Mouse (Mus musculus): Measurements from ENCODE around the gene Emd.
"Not testable (repeated sequence)": the region's sequence is repeated elsewhere in the genome, so short reads cannot be mapped to it uniquely, and the experiment has no call there.

Emd gene

DNA sequence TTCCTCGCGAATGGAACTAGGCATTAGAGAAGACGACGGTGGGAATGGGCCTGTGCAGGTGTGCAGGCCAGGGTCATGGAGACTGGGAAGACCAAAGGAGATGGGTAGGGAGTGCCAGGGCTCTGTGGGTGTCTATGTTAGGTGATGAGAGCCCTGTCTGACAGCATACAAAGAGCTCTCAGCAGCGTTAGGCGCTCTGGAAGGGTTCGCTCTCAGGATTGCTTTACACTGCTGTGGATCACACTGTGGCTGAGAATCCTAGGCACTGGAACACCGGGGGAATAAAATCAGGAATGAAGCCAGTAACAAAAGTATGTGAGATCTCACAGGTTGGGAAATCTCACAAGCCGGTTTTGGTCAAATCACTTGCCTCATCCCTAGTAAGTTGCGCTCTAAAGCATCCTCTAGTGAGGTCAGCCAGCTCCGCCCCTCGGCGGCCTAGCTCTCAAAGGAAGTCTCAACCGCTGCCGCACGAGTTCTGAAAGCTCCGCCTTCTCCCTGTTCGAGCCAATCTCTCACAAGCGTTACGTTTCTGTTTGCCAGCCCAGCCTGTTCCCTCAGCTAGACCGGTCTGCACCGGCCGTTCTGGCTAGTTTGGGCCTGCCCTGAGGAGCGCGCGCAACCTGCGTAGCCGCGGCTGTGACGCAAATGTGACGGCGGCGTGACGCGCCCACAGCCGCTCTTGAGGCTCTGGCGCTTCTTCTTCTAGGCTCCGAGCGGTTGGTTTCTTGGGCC is at the start of gene Emd:
Emd (plus strand) TSS at position 535 of the 735 bp plus-strand sequence.
- DNase-seq (ENCODE audit: low spot score in 2 of 2): peak; percentile 61 to 77

DNA sequence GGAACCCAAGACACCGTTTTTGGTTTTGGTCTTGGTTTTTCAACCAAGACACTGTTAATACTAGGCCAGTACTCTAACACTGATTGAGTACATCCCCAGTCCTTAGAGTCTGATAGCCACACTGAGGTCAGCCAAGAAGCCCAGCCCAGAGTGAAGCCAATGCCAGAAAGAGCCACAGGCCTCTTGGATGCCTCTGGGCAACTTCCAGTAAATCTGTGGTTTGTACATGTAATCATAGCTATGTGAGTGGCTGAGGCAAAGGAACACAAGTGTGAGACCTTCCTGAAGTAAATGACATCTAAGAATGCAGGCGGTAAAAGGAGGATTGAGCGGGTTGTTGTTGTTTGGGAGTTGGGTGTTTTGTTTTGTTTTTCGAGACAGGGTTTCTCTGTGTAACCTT is 36.0 kb upstream of the Emd start:
- DNase-seq (ENCODE audit: low spot score in 2 of 2): no peak

DNA sequence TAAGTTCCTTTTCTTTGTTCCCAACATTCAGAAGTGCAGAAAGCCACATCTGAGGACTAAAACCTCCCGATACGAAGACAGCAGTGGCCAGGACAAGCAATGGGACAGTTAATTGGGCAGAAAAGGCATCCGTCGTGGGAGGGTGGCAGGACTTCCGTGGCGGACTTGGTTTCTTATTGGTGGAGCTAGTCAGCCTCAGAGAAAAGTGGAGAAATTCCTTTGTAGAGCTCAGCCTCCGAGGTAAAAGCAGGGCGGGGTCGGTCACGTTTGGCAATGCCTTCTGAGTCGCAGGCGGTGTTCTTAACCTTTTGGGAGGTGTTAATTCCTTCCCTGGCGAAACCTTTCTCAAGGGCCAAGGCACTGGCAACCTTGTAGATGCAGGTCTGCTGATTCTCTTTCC is 35.0 kb upstream of the Emd start:
- DNase-seq (ENCODE audit: low spot score in 2 of 2): no peak

DNA sequence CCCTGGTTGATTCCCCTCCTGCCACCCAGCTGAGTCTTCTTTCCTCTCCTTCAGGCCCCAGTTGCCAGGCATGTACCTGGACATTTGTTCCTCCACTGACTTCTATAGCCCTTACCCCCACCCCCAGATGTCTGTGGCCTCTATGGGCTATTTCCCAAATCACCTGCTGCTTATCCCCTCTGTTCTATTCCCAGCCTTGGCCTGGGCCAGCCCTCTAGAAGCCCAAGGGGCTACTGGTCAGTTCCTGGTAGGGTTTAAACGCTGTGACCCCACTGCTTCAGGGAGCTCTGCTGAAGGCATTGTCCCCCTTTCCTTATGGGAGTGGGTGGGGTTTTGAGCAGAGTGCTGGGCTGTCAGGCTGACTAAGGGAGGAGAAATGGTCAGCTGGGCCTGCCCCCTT is 34.4 kb upstream of the Emd start:
- not testable (repeated sequence) for DNase-seq (ENCODE audit: low spot score in 2 of 2)

DNA sequence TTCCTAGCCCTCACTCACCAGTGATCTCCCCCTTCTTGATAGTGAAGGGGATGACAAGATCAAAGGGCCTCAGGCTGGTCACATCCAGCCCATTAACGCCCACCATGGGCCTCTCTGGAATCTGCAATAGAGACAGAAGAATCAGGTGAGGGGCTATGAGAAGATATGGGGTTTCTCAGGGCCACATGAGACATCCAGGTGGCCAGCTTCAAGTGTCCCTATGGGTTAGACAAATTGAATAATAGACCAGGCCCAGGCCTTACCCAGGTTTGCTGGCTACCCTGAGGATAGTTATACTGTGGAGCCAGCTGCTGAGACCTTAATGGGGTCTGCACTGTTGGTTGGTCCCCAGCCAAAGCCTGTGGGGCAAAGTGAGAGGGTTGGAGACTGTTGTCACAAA is 24.4 kb upstream of the Emd start:
- no peak for DNase-seq (ENCODE audit: low spot score in 2 of 2)

DNA sequence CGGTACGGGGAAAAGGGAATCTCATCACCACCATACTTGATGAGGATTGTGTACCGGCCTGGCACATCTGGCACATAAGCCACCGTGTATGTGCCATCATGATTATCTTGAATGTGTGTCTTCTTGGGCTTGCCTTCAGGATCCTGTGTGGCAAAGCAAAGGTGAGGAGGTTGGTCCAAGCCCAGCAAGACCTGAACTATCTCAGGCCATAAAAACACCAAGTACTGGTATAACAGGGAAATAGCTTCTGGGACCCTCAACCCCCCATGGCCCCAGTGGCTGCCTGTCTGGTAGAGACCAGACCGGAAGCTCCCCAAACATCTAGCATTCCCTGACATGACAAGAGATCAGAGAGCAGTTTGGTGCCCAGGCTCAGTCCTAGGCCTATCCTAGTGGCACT is 21.3 kb upstream of the Emd start:
- no peak for DNase-seq (ENCODE audit: low spot score in 2 of 2)

DNA sequence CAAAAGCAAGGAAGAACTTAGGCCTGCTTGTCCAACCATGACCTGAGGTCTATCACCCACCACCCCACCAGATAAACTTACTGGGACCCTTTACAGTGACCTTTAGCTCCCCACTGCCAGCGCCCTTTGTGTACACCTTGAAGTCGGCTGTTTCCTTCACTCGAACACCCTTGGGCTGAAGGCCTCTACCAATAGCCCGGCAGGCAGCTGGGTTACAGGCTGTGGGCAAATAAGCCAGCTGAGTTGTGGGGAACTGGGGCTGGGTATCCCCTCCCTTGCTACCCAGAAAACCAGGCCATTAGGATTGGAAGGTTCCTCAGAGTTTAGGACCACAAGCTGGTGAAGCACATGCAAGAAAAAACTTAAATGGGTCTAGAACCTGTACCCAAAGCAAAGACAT is 14.2 kb upstream of the Emd start:
- no peak for DNase-seq (ENCODE audit: low spot score in 2 of 2)

DNA sequence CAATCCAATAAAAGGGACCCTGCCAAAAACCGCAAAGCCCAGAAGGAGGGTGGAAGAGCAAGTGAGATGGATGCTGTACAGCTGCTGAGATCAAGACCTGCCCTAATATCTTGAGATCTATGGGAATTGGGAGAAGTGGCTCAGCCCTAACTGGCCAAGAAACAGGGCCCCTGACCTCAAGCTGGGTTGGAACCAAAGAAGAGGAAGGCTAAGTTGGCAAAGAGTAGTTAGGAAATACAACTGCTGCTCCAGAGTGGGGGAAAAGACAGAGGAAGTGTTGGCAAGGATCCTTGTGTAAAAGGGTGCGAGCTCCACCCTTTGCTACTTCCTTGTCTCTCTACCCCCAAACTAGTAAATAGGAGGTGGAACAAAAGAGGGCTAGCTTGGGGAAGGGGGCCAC is 11.1 kb upstream of the Emd start:
- no peak for DNase-seq (ENCODE audit: low spot score in 2 of 2)

DNA sequence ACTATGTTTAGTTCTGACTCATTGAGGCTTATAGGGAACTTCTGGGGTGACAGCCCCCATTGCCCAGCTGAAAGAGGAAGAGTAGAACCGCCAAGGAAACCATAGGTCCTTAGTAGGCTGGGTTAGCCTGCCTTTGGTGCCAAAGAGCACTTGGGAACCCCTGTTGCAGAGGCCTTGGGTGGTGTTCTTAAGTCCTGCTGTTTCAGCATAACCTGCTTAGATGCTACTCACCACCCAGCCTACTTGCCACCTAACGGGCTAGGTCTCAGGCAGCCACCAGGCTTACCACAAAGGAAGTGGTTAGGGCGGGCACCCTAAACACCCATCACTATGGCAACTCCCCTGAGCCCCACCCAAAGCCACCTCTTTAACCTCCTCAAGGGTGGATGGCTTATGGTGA is 10.7 kb upstream of the Emd start:
- peak; percentile 73 to 80 for DNase-seq (ENCODE audit: low spot score in 2 of 2)

DNA sequence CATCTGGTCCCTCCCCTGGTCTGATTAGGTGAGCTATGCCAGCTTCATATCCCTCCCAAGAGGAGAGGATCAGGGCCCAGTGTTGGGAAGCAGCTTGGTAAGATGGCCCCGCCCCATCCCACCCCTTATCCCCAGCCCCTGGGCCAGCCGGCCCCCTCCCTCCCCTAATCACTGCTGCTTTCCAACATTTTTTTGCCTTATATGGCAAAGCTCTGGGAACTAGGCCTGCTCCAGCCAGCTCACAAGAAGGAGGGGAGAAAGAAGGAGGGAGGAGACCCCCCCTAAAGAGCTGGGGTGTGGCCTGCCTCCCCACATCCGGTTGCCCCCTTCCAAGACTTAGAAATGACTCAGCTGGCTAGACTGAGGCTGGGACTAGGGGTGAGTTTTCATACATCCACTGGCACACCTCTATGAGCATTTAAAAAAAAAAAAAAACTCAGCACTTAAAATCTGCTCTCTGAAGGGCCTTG is 9.8 kb upstream of the Emd start:
- peak; percentile 55 to 57 for DNase-seq (ENCODE audit: low spot score in 2 of 2)

DNA sequence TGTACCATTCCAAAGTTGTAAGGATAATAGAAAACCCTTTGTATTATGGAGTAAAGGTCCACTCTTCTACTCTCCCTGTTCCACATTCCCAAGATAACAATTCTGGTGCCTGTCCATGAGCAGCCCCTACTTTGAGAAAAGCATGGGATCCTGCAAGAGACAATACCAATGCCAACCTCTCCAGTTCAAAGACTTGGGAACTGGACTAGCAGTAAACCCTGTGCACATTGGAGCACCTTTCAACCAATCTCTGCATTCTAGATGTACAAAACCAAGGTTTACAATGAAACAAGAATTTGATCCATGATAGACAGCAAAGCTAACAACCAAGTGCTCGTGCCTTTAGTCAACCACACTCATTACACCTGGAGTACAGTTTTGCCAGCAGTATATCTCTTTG is 9.4 kb upstream of the Emd start:
- no peak for DNase-seq (ENCODE audit: low spot score in 2 of 2)

DNA sequence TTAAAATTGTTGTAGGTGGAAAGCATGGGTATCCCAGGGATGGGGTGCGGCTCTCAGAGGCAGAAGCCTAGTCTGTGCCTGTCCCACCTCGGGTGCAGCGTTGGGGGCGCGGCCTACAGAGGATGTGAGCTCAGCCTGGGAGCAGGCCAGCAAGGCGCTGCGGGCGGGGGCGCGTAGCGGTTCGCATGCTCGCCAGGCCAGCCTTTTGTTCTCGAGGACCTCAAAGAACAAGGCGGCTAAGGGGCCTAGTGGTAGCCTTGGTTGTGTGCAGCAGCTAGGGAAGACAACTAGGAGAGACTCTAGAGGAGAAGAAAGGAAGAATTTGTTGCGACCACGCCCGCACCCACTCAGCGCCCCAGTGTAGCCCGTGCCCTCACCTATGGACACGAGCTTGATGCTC is 8.8 kb upstream of the Emd start:
- DNase-seq (ENCODE audit: low spot score in 2 of 2): peak; percentile 56 to 64

DNA sequence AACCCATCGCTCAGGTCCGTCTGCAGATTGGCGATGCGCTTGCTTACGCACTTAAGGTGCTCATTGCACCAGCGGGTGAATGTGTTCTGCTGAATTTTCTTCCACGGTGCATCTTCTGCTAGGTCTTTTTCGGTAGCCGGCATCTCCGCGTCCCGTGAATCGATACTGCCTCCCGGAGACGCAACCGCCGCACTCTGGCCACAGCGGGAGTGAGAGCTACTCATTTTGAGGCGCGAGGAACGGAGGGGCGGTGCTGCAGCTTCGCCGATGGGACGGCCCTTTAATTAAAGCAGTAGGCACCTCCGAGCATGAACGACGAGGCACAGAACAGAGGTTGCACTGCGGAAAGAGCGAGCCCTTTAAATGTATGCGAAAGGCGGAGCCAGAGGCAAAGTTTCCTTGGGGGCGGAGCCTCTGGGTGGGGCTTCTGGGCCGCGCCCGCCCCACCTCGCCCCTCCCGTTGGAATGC is 8.2 kb upstream of the Emd start:
- DNase-seq (ENCODE audit: low spot score in 2 of 2): peak; percentile 81 to 83

DNA sequence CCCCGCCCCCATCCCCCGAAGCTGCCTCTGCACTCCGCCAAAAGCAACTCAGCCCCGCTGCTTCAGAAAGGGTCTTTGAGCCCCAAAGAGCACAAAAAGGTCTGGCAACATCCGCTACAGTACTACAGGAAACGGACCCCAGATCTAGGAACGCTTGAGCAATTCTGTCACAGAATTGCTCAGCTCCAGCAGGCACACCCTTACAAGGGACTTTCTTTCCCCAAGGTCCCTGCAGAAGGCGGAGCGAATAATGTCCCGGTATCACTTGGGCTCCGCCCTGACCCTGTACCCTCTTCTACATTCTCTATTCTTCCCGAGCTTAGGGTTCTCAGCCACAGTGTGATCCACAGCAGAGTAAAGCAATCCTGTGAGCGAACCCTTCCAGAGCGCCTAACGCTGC is 7.8 kb upstream of the Emd start:
- no peak for DNase-seq (ENCODE audit: low spot score in 2 of 2)

DNA sequence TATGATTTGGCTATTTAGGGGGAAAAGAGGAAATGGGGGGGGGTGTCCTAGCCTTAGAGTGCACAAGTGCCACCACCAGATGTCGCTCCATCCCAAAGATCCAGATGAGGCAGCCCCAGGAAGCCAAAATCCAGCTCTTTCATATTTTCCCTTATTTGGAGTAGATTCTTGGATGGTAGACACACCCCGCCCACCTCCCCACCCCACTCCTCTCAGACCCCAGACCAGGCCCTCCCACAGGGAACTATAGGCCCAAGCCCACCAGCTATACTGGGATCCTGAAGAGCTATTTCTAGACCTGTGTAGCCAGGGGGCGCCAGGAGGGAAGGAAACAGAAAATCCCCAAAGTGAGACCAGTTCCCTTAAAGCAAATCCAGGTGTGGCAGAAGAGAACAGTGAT is 5.8 kb upstream of the Emd start:
- DNase-seq (ENCODE audit: low spot score in 2 of 2): peak; percentile 32 to 54

DNA sequence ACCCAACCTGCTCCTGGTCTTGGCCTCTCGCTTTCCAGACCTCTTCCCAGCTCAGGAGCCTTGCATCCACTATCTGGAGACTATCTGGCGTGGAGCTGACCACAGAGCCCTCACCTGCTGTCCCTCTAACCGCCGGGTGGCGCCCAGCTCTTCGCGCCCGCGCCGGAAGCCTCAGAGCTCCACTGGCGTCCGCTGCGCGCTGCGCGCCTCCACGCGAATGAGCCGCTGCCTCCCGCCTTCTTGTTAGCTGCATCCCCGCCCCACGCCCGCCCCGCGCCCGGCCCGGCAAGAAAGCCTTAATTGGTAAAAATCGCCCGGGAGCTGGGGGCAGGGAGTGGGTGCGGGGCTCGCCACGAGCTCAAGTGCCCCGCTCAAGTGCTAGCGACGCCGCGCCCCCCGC is 4.9 kb upstream of the Emd start, which contains the start of gene Flna:
Flna (minus strand) TSS at position 206 of the 400 bp plus-strand sequence.
- DNase-seq (ENCODE audit: low spot score in 2 of 2): peak; percentile 33 to 55

DNA sequence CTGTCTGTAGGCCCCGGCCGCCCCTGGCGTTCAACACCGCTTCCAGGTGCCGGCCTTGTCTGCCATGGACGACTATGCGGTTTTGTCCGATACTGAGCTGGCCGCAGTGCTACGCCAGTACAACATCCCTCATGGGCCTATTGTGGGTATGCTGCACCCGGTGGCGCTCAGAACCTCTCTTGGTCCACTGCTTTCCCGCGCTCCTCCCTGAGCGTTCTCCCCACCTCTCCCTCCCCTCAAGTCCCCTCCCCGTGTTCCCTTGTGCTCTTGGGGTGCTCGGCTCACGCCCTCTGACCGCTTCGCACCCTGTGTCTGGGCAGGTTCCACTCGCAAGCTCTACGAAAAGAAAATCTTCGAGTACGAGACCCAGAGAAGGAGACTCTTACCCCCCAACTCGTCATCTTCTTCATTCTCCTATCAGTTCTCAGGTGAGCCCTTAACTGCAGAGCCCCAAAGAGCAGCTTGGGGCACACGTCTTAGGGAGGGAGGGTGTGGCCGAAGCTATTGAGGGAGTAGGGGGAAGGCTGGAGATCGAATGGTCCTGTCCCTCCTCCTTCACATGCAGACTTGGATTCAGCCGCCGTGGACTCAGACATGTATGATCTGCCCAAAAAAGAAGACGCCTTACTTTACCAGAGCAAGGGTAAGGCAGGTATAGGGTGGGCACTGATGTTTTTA is 540 bp downstream of the Emd start:
- DNase-seq (ENCODE audit: low spot score in 2 of 2): no peak

DNA sequence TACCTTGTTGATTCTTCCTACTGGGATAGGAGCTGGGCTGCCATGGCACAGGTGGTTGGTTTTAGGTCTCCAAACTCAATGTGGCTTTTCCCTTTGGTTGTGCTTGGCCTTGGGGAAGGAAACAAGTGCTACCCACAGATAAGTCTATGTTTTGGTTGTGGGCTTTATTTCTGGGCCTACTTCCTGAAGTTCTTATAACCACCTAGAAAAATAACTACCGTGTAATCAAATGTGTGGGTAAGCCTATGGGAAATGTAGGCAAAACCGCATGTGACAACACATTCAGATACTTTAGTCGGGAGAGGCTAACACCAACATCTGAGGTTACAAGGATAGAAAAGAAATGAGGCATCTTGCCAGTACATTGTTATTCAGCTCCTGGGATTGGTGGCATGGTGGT is 3.3 kb downstream of the Emd start:
- DNase-seq (ENCODE audit: low spot score in 2 of 2): no peak

DNA sequence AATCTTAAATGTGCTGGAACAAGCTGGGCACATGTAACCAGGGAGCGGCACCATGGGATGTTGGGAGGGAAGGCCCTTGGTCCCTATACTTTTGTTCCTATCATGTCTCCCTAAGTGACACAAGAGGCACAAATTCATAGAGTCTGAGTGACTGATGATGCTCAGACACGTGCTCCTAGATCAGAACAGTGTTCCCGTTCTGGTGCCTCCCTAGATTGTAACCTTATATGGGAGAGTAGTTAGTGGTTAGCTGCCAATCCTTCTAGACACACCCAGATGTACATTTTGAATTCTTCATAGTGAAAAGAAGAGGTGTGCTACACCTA is 15.2 kb downstream of the Emd start:
- no peak for DNase-seq (ENCODE audit: low spot score in 2 of 2)

DNA sequence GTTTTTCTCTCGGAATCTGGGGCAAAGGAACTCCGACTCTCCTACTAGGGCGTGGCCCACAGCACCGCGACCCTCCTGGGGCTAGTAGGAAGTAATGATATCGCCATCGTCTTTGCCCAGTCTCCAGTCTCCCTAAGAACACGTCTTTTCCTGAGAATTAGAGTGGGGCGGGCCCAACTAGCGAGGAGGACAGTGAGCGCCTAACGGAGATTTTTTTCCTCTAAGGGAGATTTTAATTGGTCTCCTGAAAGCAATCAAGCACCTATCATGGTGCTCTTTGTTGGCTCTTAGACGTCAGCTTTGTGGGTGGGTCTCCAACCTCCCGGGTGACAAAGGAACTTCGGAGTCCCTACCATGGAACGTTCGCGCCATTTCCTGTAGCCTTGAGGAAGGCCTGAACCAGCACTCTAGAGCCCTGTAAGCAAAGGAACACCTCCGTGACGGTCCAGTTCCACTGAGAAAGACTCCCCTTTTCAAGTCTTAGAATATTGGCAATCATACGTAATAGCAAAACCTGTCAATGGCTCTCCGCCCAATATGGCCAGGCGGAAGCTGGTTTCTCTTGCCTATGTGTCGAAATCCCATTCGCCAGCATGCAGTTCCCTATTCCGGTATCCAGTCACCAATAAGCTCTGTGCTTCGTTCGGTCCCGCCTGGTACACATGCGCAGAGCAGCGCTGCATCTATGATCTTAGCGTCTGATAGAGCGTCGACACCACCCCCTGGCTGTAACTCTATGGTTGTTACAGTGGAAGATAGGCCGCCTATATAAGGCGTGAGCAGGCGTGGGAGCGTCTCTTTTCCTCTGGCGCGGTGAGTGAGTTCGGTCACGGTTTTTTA is 15.8 kb downstream of the Emd start, which contains the start of gene Rpl10:
Rpl10 (plus strand) TSS at position 751 of the 840 bp plus-strand sequence.
- DNase-seq (ENCODE audit: low spot score in 2 of 2): peak; percentile 83 to 91

DNA sequence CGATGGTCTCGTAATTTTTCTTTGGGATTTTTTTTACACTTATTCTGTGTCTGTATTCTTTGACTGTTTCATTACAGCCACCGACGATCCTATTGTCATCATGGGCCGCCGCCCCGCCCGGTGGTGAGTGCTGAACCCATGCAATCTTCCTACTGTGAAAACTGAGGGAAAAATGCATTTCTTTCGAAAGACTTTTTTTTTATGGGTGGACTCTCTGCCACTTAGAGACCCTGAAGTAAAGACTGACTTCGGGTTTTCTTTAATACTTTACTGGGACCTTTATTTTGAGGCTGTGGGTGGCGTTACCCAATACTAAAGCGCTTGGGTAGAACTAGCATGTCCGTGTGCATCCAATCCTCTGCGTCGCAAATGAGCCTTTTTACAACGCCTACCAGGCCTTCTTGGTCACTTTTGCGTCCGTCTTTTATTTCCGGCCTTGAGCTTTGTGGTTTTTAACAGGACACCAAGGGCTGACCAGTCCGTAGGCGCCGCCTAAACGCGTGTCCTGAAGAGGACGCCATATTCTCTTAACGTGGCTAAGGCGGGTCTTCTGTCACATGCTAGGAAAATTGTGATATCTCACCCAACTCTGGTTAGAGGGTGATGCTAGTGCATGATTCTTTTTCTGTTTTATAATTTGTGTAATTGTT is 16.5 kb downstream of the Emd start:
- peak in 1 of 2 experiments; percentile 7 for DNase-seq (ENCODE audit: low spot score in 2 of 2)

All from thymus, postnatal 10 days (tissue).